In the genomic region with DNA sequence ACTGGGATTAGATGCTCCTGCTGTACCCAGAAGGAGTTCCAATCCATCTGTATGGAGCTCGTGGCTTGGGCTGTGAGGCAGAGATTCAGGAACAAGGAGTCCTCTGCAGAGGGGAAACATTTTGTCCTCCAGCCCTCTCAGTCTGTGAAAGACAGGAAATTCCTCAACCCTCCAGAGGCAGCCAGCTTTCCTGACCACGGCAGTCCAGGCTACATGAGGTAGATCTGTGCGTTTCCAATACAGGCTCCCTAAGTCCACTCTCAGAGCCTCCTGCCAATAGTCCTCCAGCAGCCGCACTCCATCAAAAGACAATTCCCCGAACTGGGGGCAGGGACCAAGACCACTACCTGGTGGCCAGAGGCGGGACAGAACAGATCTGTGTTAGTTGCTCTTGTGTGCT, we compare ENCODE assay signal across 10 mouse cellular contexts.
DNase-seq lines count a peak whose midpoint lies in the region; ATAC-seq and TF ChIP-seq lines count a peak whose summit lies in the region.
"Had no signal": no experiment of that assay in that cellular context is flagged by ENCODE, and none has a peak within 500 bp of the region (broad histone marks: within the 10 kb centered on the region; RNA-seq: fewer than 3 reads in every experiment).

No protein-coding gene starts in this region.

- no peaks in the 10 kb centered on the region for H3K9me3 ChIP-seq in heart, embryonic 12.5 days (replicated peaks)
- H3K9me3 ChIP-seq in kidney, embryonic 15.5 days (replicated peaks): no peaks in the 10 kb centered on the region
- H3K9me3 ChIP-seq: liver, embryonic 13.5 days had no signal

- peak overlapping the region; percentile 30; the same call in 1 of the 2 replicates for H3K4me3 ChIP-seq in gastrocnemius, adult 2 months
- no peak overlapping the region for H3K4me3 ChIP-seq in heart, embryonic 12.5 days
- no peak overlapping the region for H3K4me3 ChIP-seq in kidney, embryonic 15.5 days (replicated peaks)
- H3K4me3 ChIP-seq: liver, embryonic 13.5 days had no signal

- TF ChIP-seq CTCF in gastrocnemius, adult 2 months (IDR thresholded peaks at IDR 0.05): no peak

- H3K9ac ChIP-seq in heart, embryonic 12.5 days: no peak overlapping the region
- no peak overlapping the region for H3K9ac ChIP-seq in kidney, embryonic 15.5 days
- H3K9ac ChIP-seq: liver, embryonic 13.5 days had no signal

- peaks cover 9% of the 10 kb centered on the region; the same call in 1 of the 2 replicates for H3K4me1 ChIP-seq in heart, embryonic 12.5 days (replicated peaks)
- H3K4me1 ChIP-seq in kidney, embryonic 15.5 days: peaks cover 20% of the 10 kb centered on the region
- H3K4me1 ChIP-seq: liver, embryonic 13.5 days had no signal

- peak; percentile 61 for DNase-seq in gastrocnemius, adult 2 months
- no peak for DNase-seq in gastrocnemius, postnatal 10 days
- peak; percentile 26 for DNase-seq in mesoderm, embryonic 11.5 days (ENCODE audit: low read depth, low spot score)
- no peak for DNase-seq in urinary bladder, postnatal 25 days (ENCODE audit: low spot score)
- DNase-seq in thymus, postnatal 0 days (ENCODE audit: low spot score): no peak
- DNase-seq: adrenal gland, postnatal 25 days; liver, embryonic 13.5 days had no signal

- H3K27ac ChIP-seq in gastrocnemius, adult 2 months: peak overlapping the region; percentile 92
- H3K27ac ChIP-seq in heart, embryonic 12.5 days (ENCODE audit: poor library complexity, severe bottlenecking): 0 out of 2 replicates have a peak overlapping the region, but pooled peaks have one; percentile 51
- H3K27ac ChIP-seq in kidney, embryonic 15.5 days: peak overlapping the region; percentile 84
- H3K27ac ChIP-seq: liver, embryonic 13.5 days had no signal

- WGBS in heart, embryonic 12.5 days: 40% methylated on average over 6 of the region's 6 CpGs
- 43% methylated on average over 6 of the region's 6 CpGs for WGBS in kidney, embryonic 15.5 days

- peaks cover 28% of the 10 kb centered on the region for H3K27me3 ChIP-seq in heart, embryonic 12.5 days (replicated peaks)
- no peaks in the 10 kb centered on the region for H3K27me3 ChIP-seq in kidney, embryonic 15.5 days
- H3K27me3 ChIP-seq: liver, embryonic 13.5 days had no signal

- intact Hi-C loops in gastrocnemius, adult 2 months (cut with DNase I): no loop called here

- no peak overlapping the region for H3K4me2 ChIP-seq in heart, embryonic 12.5 days
- H3K4me2 ChIP-seq in kidney, embryonic 15.5 days: no peak overlapping the region
- H3K4me2 ChIP-seq: liver, embryonic 13.5 days had no signal

- peak; percentile 74 for ATAC-seq in heart, embryonic 12.5 days (ENCODE audit: insufficient number of reproducible peaks, low FRiP score)
- ATAC-seq in kidney, embryonic 15.5 days (replicated peaks; ENCODE audit: low FRiP score): peak; percentile 77
- no peak for ATAC-seq in cerebellum, adult (ENCODE audit: insufficient number of reproducible peaks, low FRiP score, low TSS enrichment)

- no peaks in the 10 kb centered on the region for H3K36me3 ChIP-seq in heart, embryonic 12.5 days
- no peaks in the 10 kb centered on the region for H3K36me3 ChIP-seq in kidney, embryonic 15.5 days
- H3K36me3 ChIP-seq: liver, embryonic 13.5 days had no signal

Comparison
In these comparisons a context has a peak if more than half of its experiments do, and no peak if none do; other contexts are left out.
1. DNase-seq: peak in gastrocnemius, adult 2 months (single experiment) and mesoderm, embryonic 11.5 days (single experiment); none in gastrocnemius, postnatal 10 days (single experiment), urinary bladder, postnatal 25 days (single experiment) and thymus, postnatal 0 days (single experiment).
2. Peak in every context shown above with its lines, with median percentiles within 50 percentile points of each other: H3K27ac ChIP-seq.